11 mouse cellular contexts compared by ENCODE assay signal in genomic region chr2:25865412-25865811, GRCm38 (mm10). TPM values are rescaled to one million over a fixed set of nuclear protein-coding genes. Genes with fewer than 3 reads are reported as not detected.
DNase-seq lines count a peak whose midpoint lies in the region; ATAC-seq and TF ChIP-seq lines count a peak whose summit lies in the region.
"Had no signal": no experiment of that assay in that cellular context is flagged by ENCODE, and none has a peak within 500 bp of the region (broad histone marks: within the 10 kb centered on the region; RNA-seq: fewer than 3 reads in every experiment).

No protein-coding gene starts in this region.

- H3K9me3 ChIP-seq in heart, embryonic 10.5 days, result no peaks in the 10 kb centered on the region
- H3K9me3 ChIP-seq: embryonic facial prominence, embryonic 13.5 days; G1E; neural tube, embryonic 12.5 days had no signal

- no peak overlapping the region for H3K4me3 ChIP-seq in heart, embryonic 10.5 days
- H3K4me3 ChIP-seq: embryonic facial prominence, embryonic 13.5 days; neural tube, embryonic 12.5 days had no signal

- peak; percentile 25; the same call in 1 of the 2 replicates for TF ChIP-seq CTCF in brain, embryonic 14.5 days (IDR thresholded peaks at IDR 0.05; ENCODE audit: borderline replicate concordance, extremely low read depth, insufficient read depth, insufficient read length)

- DNase-seq in heart, postnatal 4 days, result peak; percentile 18
- DNase-seq in heart, postnatal 36 days, result no peak
- peak; percentile 86 for DNase-seq in brain, embryonic 14.5 days (ENCODE audit: low read depth)
- DNase-seq in frontal cortex, postnatal 14 days (ENCODE audit: low spot score in 2 of 2), result peak; percentile 63 to 75
- peak; percentile 4 for DNase-seq in lung, postnatal 25 days (ENCODE audit: low spot score)
- no peak for DNase-seq in urinary bladder, postnatal 14 days (ENCODE audit: low spot score)
- DNase-seq in heart, embryonic 10.5 days (ENCODE audit: low spot score), result no peak

- H3K27me3 ChIP-seq in heart, embryonic 10.5 days (ENCODE audit: insufficient read depth, poor library complexity, severe bottlenecking), result peaks cover 72% of the 10 kb centered on the region

- H3K36me3 ChIP-seq in heart, embryonic 10.5 days, result no peaks in the 10 kb centered on the region
- H3K36me3 ChIP-seq: embryonic facial prominence, embryonic 13.5 days; G1E; neural tube, embryonic 12.5 days had no signal

- 16% methylated on average over 4 of the region's 4 CpGs for WGBS in heart, embryonic 10.5 days

- H3K27ac ChIP-seq in heart, embryonic 10.5 days, result no peak overlapping the region
- H3K27ac ChIP-seq: embryonic facial prominence, embryonic 13.5 days; neural tube, embryonic 12.5 days had no signal

- intact Hi-C loops in heart, postnatal 36 days (cut with DNase I), result no loop called here

- ATAC-seq in erythroid progenitor cell, adult 5-6 weeks (replicated peaks; ENCODE audit: low FRiP score, poor library complexity, severe bottlenecking), result no peak

- TF ChIP-seq POLR2A in brain, embryonic 14.5 days (IDR thresholded peaks at IDR 0.05; ENCODE audit: borderline replicate concordance, extremely low read depth, insufficient read depth, insufficient read length, poor library complexity, severe bottlenecking), result no peak

- H3K4me1 ChIP-seq in heart, embryonic 10.5 days, result peaks cover 17% of the 10 kb centered on the region

RNA-seq across cellular contexts. Expression of gene Kcnt1, which starts 1.9 kb away (rescaled TPM):
- total RNA-seq in heart, postnatal 4 days (2021), result under 1 TPM; 0.32 to 0.52 TPM
- under 1 TPM; 0.22 to 0.27 TPM for total RNA-seq in heart, postnatal 36 days (2021)
- 52.1 and 60.1 TPM in 2 replicates for polyA plus RNA-seq in brain, embryonic 14.5 days (2012; rRNA removed)
- not detected in 2 replicates for total RNA-seq in erythroid progenitor cell, adult 5-6 weeks (2015; ENCODE audit: low replicate concordance)
- not detected in 2 replicates for total RNA-seq in erythroid progenitor cell, adult 5-6 weeks (2017; ENCODE audit: low replicate concordance)
- 0.06 TPM in 1 of 2 replicates, not detected in the other for polyA plus RNA-seq in heart, embryonic 10.5 days (2016; fragmentation: Nextera tagmentation; extraction: Ambion mirVana)
- polyA plus RNA-seq: G1E had no signal

RNA-seq across cellular contexts. Expression of gene Sohlh1, which starts 18.4 kb away (rescaled TPM):
- not detected for total RNA-seq in heart, postnatal 4 days (2021)
- not detected for total RNA-seq in heart, postnatal 36 days (2021)
- not detected in 2 replicates for polyA plus RNA-seq in brain, embryonic 14.5 days (2012; rRNA removed)
- total RNA-seq in erythroid progenitor cell, adult 5-6 weeks (2015; ENCODE audit: low replicate concordance), result not detected in 2 replicates
- total RNA-seq in erythroid progenitor cell, adult 5-6 weeks (2017; ENCODE audit: low replicate concordance), result not detected in 2 replicates
- not detected in 2 replicates for polyA plus RNA-seq in heart, embryonic 10.5 days (2016; fragmentation: Nextera tagmentation; extraction: Ambion mirVana)
- total RNA-seq: G1E had no signal
- polyA plus RNA-seq: embryonic facial prominence, embryonic 13.5 days; G1E; neural tube, embryonic 12.5 days had no signal

RNA-seq across cellular contexts. Expression of gene Lcn9, which starts 42.5 kb away (rescaled TPM):
- not detected for total RNA-seq in heart, postnatal 4 days (2021)
- total RNA-seq in heart, postnatal 36 days (2021), result not detected
- not detected in 2 replicates for polyA plus RNA-seq in brain, embryonic 14.5 days (2012; rRNA removed)
- not detected in 2 replicates for total RNA-seq in erythroid progenitor cell, adult 5-6 weeks (2015; ENCODE audit: low replicate concordance)
- not detected in 2 replicates for total RNA-seq in erythroid progenitor cell, adult 5-6 weeks (2017; ENCODE audit: low replicate concordance)
- not detected in 2 replicates for polyA plus RNA-seq in heart, embryonic 10.5 days (2016; fragmentation: Nextera tagmentation; extraction: Ambion mirVana)
- total RNA-seq: G1E had no signal
- polyA plus RNA-seq: embryonic facial prominence, embryonic 13.5 days; G1E; neural tube, embryonic 12.5 days had no signal

RNA-seq across cellular contexts. Expression of gene Glt6d1, which starts 49.8 kb away (rescaled TPM):
- not detected for total RNA-seq in heart, postnatal 4 days (2021)
- total RNA-seq in heart, postnatal 36 days (2021), result not detected
- polyA plus RNA-seq in brain, embryonic 14.5 days (2012; rRNA removed), result not detected in 2 replicates
- total RNA-seq in erythroid progenitor cell, adult 5-6 weeks (2015; ENCODE audit: low replicate concordance), result not detected in 2 replicates
- total RNA-seq in erythroid progenitor cell, adult 5-6 weeks (2017; ENCODE audit: low replicate concordance), result not detected in 2 replicates
- polyA plus RNA-seq in heart, embryonic 10.5 days (2016; fragmentation: Nextera tagmentation; extraction: Ambion mirVana), result not detected in 2 replicates
- total RNA-seq: G1E had no signal
- polyA plus RNA-seq: embryonic facial prominence, embryonic 13.5 days; G1E; neural tube, embryonic 12.5 days had no signal

Comparison
In these comparisons a context has a peak if more than half of its experiments do, and no peak if none do; other contexts are left out.
1. DNase-seq: peak in heart, postnatal 4 days (single experiment), brain, embryonic 14.5 days (single experiment), frontal cortex, postnatal 14 days (2 of 2) and lung, postnatal 25 days (single experiment); none in heart, postnatal 36 days (0 of 2), urinary bladder, postnatal 14 days (single experiment) and heart, embryonic 10.5 days (single experiment).